Mouse (Mus musculus) hindbrain, embryonic 15.5 days (tissue): Measurements from ENCODE around the gene Pgap2. TPM values are rescaled to one million over a fixed set of nuclear protein-coding genes. Genes with fewer than 3 reads are reported as not detected.
"Not testable (repeated sequence)": the region's sequence is repeated elsewhere in the genome, so short reads cannot be mapped to it uniquely, and the experiment has no call there.

Experiments
- ATAC-seq: fragments of 200-750 bp; cut with Nextera tagmentation; 2 replicates; pipeline ENCODE4 v1.8.0; 2017; ENCODE audit warnings: low read depth, moderate number of reproducible peaks, moderate TSS enrichment; ENCODE audit not compliant: low FRiP score
- H3K27ac ChIP-seq: fragments of 300-500 bp; sonication (generic); replicated peaks from 2 replicates; pipeline ENCODE4 v1.5.1; 2015; ENCODE audit warnings: mild to moderate bottlenecking, inconsistent platforms
- H3K27me3 ChIP-seq: fragments of 300-500 bp; sonication (generic); 2 replicates; pipeline ENCODE4 v1.6.1; 2015; ENCODE audit warnings: control low read depth, inconsistent platforms
- H3K36me3 ChIP-seq: fragments of 300-500 bp; sonication (generic); 2 replicates; pipeline ENCODE4 v1.6.1; 2015; ENCODE audit warnings: control low read depth, inconsistent platforms
- H3K4me1 ChIP-seq: fragments of 300-500 bp; sonication (generic); replicated peaks from 2 replicates; pipeline ENCODE4 v1.6.1; 2015; ENCODE audit warnings: control low read depth, inconsistent platforms
- H3K4me2 ChIP-seq: fragments of 300-500 bp; sonication (generic); 2 replicates; pipeline ENCODE4 v1.6.1; 2015; ENCODE audit warnings: moderate library complexity, mild to moderate bottlenecking, inconsistent platforms
- H3K4me3 ChIP-seq: fragments of 300-500 bp; sonication (generic); 2 replicates; pipeline ENCODE4 v1.5.1; 2015; ENCODE audit warnings: mild to moderate bottlenecking, inconsistent platforms
- H3K9ac ChIP-seq: fragments of 300-500 bp; sonication (generic); 2 replicates; pipeline ENCODE4 v1.6.1; 2015; ENCODE audit warnings: inconsistent platforms
- H3K9me3 ChIP-seq: fragments of 300-500 bp; sonication (generic); 2 replicates; pipeline ENCODE4 v1.6.1; 2016; ENCODE audit warnings: control low read depth, inconsistent platforms
- WGBS: fragments of 180-500 bp; shearing (Covaris S2); methylation state at CpG from one replicate; pipeline ENCODE4 v1.1.7; 2015; 5-methylcytosine and 5-hydroxymethylcytosine counted together
- polyA plus RNA-seq: library from polyadenylated mRNA; unstranded; fragments of >200 nt; fragmentation: Nextera tagmentation; extraction: Ambion mirVana; gene quantifications from 2 replicates; pipeline ENCODE4 v1.2.1, GENCODE M21; 2015

Pgap2 gene
- polyA plus RNA-seq, 1 experiment from 2014 or later: 64.0 TPM

- no peaks in the 10 kb centered on the region for H3K9me3 ChIP-seq
- H3K27me3 ChIP-seq: no peaks in the 10 kb centered on the region
- H3K36me3 ChIP-seq: no peaks in the 10 kb centered on the region
These were observed 48.2 kb downstream of the Pgap2 start for GRCm38 (mm10) chr7:102258189-102258588.

GRCm38 (mm10) chr7:102258753-102259152 lies 48.7 kb downstream of the Pgap2 start:
- WGBS: 77% methylated on average over 3 of the region's 3 CpGs
- no peak overlapping the region for H3K9ac ChIP-seq
- H3K4me1 ChIP-seq: no peaks in the 10 kb centered on the region
- H3K4me2 ChIP-seq: no peak overlapping the region
- H3K4me3 ChIP-seq: no peak overlapping the region
- no peaks in the 10 kb centered on the region for H3K36me3 ChIP-seq
- no peak overlapping the region for H3K27ac ChIP-seq
- no peak for ATAC-seq
- no peaks in the 10 kb centered on the region for H3K27me3 ChIP-seq
- no peaks in the 10 kb centered on the region for H3K9me3 ChIP-seq

More at GRCm38 (mm10) chr7:102258189-102258588, 48.2 kb downstream of the Pgap2 start:
- Histone ChIP-seq H3K4me3 (no peak overlapping the region), H3K4me2 (no peak overlapping the region), H3K4me1 (no peaks in the 10 kb centered on the region), H3K27ac (no peak overlapping the region), H3K9ac (no peak overlapping the region)
- peak; percentile 78 for ATAC-seq
- 20% methylated on average over 4 of the region's 4 CpGs for WGBS

GRCm38 (mm10) chr7:102259716-102260479 lies 49.9 kb downstream of the Pgap2 start:
- Histone ChIP-seq H3K4me2 (no peak overlapping the region), H3K36me3 (no peaks in the 10 kb centered on the region), H3K4me3 (no peak overlapping the region), H3K9ac (no peak overlapping the region), H3K9me3 (no peaks in the 10 kb centered on the region), H3K27ac (no peak overlapping the region), H3K4me1 (no peaks in the 10 kb centered on the region), H3K27me3 (no peaks in the 10 kb centered on the region)
- ATAC-seq: no peak
- WGBS: 83% methylated on average over 10 of the region's 10 CpGs

- no peak overlapping the region for H3K4me2 ChIP-seq
- ATAC-seq: no peak
- no peaks in the 10 kb centered on the region for H3K4me1 ChIP-seq
- H3K27ac ChIP-seq: no peak overlapping the region
- H3K9me3 ChIP-seq: no peaks in the 10 kb centered on the region
- H3K36me3 ChIP-seq: no peaks in the 10 kb centered on the region
- H3K9ac ChIP-seq: no peak overlapping the region
- H3K27me3 ChIP-seq: no peaks in the 10 kb centered on the region
- no peak overlapping the region for H3K4me3 ChIP-seq
- 100% methylated on average over 1 of the region's 1 CpGs for WGBS
These were observed 50.5 kb downstream of the Pgap2 start for GRCm38 (mm10) chr7:102260518-102260917.

- WGBS: 87% methylated on average over 2 of the region's 2 CpGs
- Histone ChIP-seq H3K36me3 (no peaks in the 10 kb centered on the region), H3K4me3 (no peak overlapping the region), H3K9me3 (no peaks in the 10 kb centered on the region), H3K4me1 (no peaks in the 10 kb centered on the region), H3K4me2 (no peak overlapping the region), H3K9ac (no peak overlapping the region), H3K27ac (no peak overlapping the region), H3K27me3 (no peaks in the 10 kb centered on the region)
- no peak for ATAC-seq
These were observed 53.0 kb downstream of the Pgap2 start for GRCm38 (mm10) chr7:102263020-102263419.

- not testable (repeated sequence) for H3K4me3 ChIP-seq, H3K36me3 ChIP-seq, H3K27ac ChIP-seq, H3K9ac ChIP-seq, H3K4me2 ChIP-seq, ATAC-seq, H3K27me3 ChIP-seq, H3K9me3 ChIP-seq
- peaks cover 20% of the 10 kb centered on the region for H3K4me1 ChIP-seq
- WGBS: 94% methylated on average over 10 of the region's 10 CpGs
These were observed 56.0 kb downstream of the Pgap2 start for GRCm38 (mm10) chr7:102266021-102266400.

GRCm38 (mm10) chr7:102266401-102267042 lies 56.5 kb downstream of the Pgap2 start:
- no peaks in the 10 kb centered on the region for H3K9me3 ChIP-seq
- ATAC-seq: peak; percentile 63; the same call in 1 of the 2 replicates
- 56% methylated on average over 14 of the region's 14 CpGs for WGBS
- H3K27ac ChIP-seq: no peak overlapping the region
- H3K36me3 ChIP-seq: no peaks in the 10 kb centered on the region
- H3K4me2 ChIP-seq: peak overlapping the region; percentile 79
- peaks cover 20% of the 10 kb centered on the region for H3K4me1 ChIP-seq
- peak overlapping the region; percentile 69; the same call in 1 of the 2 replicates for H3K4me3 ChIP-seq
- no peak overlapping the region for H3K9ac ChIP-seq
- no peaks in the 10 kb centered on the region for H3K27me3 ChIP-seq

- Histone ChIP-seq H3K4me3 (peak overlapping the region; percentile 69), H3K4me2 (peak overlapping the region; percentile 79), H3K4me1 (peaks cover 20% of the 10 kb centered on the region), H3K9ac (peak overlapping the region; percentile 68), H3K27ac (peak overlapping the region; percentile 58; the same call in 1 of the 2 replicates), H3K27me3 (no peaks in the 10 kb centered on the region), H3K9me3 (no peaks in the 10 kb centered on the region), H3K36me3 (no peaks in the 10 kb centered on the region)
- peak; percentile 93 for ATAC-seq
- under 1% methylated on average over 34 of the region's 34 CpGs for WGBS
These were observed 57.1 kb downstream of the Pgap2 start for GRCm38 (mm10) chr7:102267113-102267579.

GRCm38 (mm10) chr7:102267601-102268394 lies 57.8 kb downstream of the Pgap2 start, which contains the start of gene Stim1:
Gene Stim1 (plus strand): TSS chr7:102267806.
- peak within 1 kb of the TSS; percentile 68 for H3K9ac ChIP-seq
- no peaks in the 10 kb centered on the region for H3K27me3 ChIP-seq
- H3K4me3 ChIP-seq: peak within 1 kb of the TSS; percentile 69
- peak within 1 kb of the TSS; percentile 79 for H3K4me2 ChIP-seq
- under 1% methylated on average over 56 of the region's 73 CpGs for WGBS
- peaks cover 20% of the 10 kb centered on the region for H3K4me1 ChIP-seq
- no peaks in the 10 kb centered on the region for H3K9me3 ChIP-seq
- H3K36me3 ChIP-seq: no peaks in the 10 kb centered on the region
- H3K27ac ChIP-seq: peak within 1 kb of the TSS; percentile 58; the same call in 1 of the 2 replicates
- peak; percentile 86 for ATAC-seq

- Histone ChIP-seq H3K36me3 (no peaks in the 10 kb centered on the region), H3K4me1 (peaks cover 20% of the 10 kb centered on the region), H3K27me3 (no peaks in the 10 kb centered on the region), H3K9ac (peak overlapping the region; percentile 68), H3K9me3 (no peaks in the 10 kb centered on the region), H3K4me3 (peak overlapping the region; percentile 69), H3K4me2 (peak overlapping the region; percentile 79), H3K27ac (no peak overlapping the region)
- 9% methylated on average over 12 of the region's 12 CpGs for WGBS
- ATAC-seq: no peak
These were observed 58.4 kb downstream of the Pgap2 start for GRCm38 (mm10) chr7:102268395-102268748.

- no peak overlapping the region for H3K4me2 ChIP-seq
- H3K27me3 ChIP-seq: no peaks in the 10 kb centered on the region
- no peak overlapping the region for H3K9ac ChIP-seq
- H3K36me3 ChIP-seq: no peaks in the 10 kb centered on the region
- peaks cover 20% of the 10 kb centered on the region for H3K4me1 ChIP-seq
- 95% methylated on average over 3 of the region's 3 CpGs for WGBS
- H3K27ac ChIP-seq: no peak overlapping the region
- no peak for ATAC-seq
- no peak overlapping the region for H3K4me3 ChIP-seq
- no peaks in the 10 kb centered on the region for H3K9me3 ChIP-seq
These were observed 62.5 kb downstream of the Pgap2 start for GRCm38 (mm10) chr7:102272422-102272948.
